Mouse (Mus musculus) central nervous system, embryonic 14 days (tissue): ENCODE data around the gene Gal3st1. TPM values are rescaled to one million over a fixed set of nuclear protein-coding genes. Genes with fewer than 3 reads are reported as not detected.

Experiments used
- polyA plus RNA-seq: library from polyadenylated mRNA; depleted of rRNA; stranded (reverse); fragments of >200 nt; gene quantifications from 2 replicates; pipeline ENCODE4 v1.2.3, GENCODE M21; 2012; rRNA removed

Gene Gal3st1
- polyA plus RNA-seq = 2.5 and 4.3 TPM in 2 replicates

GRCm38 (mm10) chr11:3983291-3983862, at the start of gene Gal3st1:
Gene Gal3st1, plus strand, starts transcription at chr11:3983636.

GRCm38 (mm10) chr11:3963610-3964415, 19.6 kb upstream of the Gal3st1 start, which contains the start of gene Pes1:
Gene Pes1, plus strand, starts transcription at chr11:3963975.

GRCm38 (mm10) chr11:3976678-3977077, 6.8 kb upstream of the Gal3st1 start, which contains the start of gene 4930556J24Rik:
Gene 4930556J24Rik, minus strand, starts transcription at chr11:3976778.

GRCm38 (mm10) chr11:4031126-4031941, 47.9 kb downstream of the Gal3st1 start, which contains the start of gene Sec14l4:
Gene Sec14l4, plus strand, starts transcription at chr11:4031462.

Other genes with a start within 250 kb of the Gal3st1 start
- 18.2 and 19.4 TPM in 2 replicates for gene Osbp2, start 119.7 kb upstream of the Gal3st1 start, polyA plus RNA-seq
- 0.70 and 0.98 TPM in 2 replicates for gene 4921536K21Rik, start 88.5 kb upstream of the Gal3st1 start, polyA plus RNA-seq
- 16.0 and 17.2 TPM in 2 replicates for gene Dusp18, start 88.4 kb upstream of the Gal3st1 start, polyA plus RNA-seq
- 9.2 TPM in 2 replicates for gene Slc35e4, start 69.0 kb upstream of the Gal3st1 start, polyA plus RNA-seq
- 19.4 and 26.9 TPM in 2 replicates for gene Tcn2, start 51.5 kb upstream of the Gal3st1 start, polyA plus RNA-seq
- gene Pes1, start 19.7 kb upstream of the Gal3st1 start, polyA plus RNA-seq = 61.5 and 64.1 TPM in 2 replicates
- 0.08 TPM in 1 of 2 replicates, not detected in the other for gene 4930556J24Rik, start 6.9 kb upstream of the Gal3st1 start, polyA plus RNA-seq
- gene Sec14l4, start 47.8 kb downstream of the Gal3st1 start, polyA plus RNA-seq = not detected in 2 replicates
- 0.11 and 0.22 TPM in 2 replicates for gene Sec14l3, start 81.2 kb downstream of the Gal3st1 start, polyA plus RNA-seq
- 5.5 and 5.7 TPM in 2 replicates for gene Mtfp1, start 111.8 kb downstream of the Gal3st1 start, polyA plus RNA-seq
- 4.5 and 6.8 TPM in 2 replicates for gene Sec14l2, start 139.8 kb downstream of the Gal3st1 start, polyA plus RNA-seq
- 62.6 and 66.7 TPM in 2 replicates for gene Rnf215, start 151.6 kb downstream of the Gal3st1 start, polyA plus RNA-seq
- gene Ccdc157, start 176.7 kb downstream of the Gal3st1 start, polyA plus RNA-seq = 13.8 and 16.7 TPM in 2 replicates
- 86.8 and 88.9 TPM in 2 replicates for gene Sf3a1, start 176.7 kb downstream of the Gal3st1 start, polyA plus RNA-seq
- 38.0 and 43.3 TPM in 2 replicates for gene Tbc1d10a, start 203.2 kb downstream of the Gal3st1 start, polyA plus RNA-seq
- 1.4 and 3.1 TPM in 2 replicates for gene Castor1, start 234.6 kb downstream of the Gal3st1 start, polyA plus RNA-seq